Mouse (Mus musculus): ENCODE data around the gene Otop3.

Gene Otop3

GRCm38 (mm10) chr11:115334531-115334930, at the start of gene Otop3:
Otop3 (plus strand) TSS chr11:115334731.
- no peak for DNase-seq (ENCODE audit: low read depth, low spot score)

- DNase-seq (ENCODE audit: low read depth, low spot score) = no peak
These were observed 49.2 kb upstream of the Otop3 start for GRCm38 (mm10) chr11:115285282-115285681.

- peak; percentile 21 for DNase-seq (ENCODE audit: low read depth, low spot score)
These were observed 48.1 kb upstream of the Otop3 start for GRCm38 (mm10) chr11:115286201-115286993.

GRCm38 (mm10) chr11:115287386-115287785, 47.1 kb upstream of the Otop3 start:
- DNase-seq (ENCODE audit: low read depth, low spot score) = peak; percentile 56

- no peak for DNase-seq (ENCODE audit: low read depth, low spot score)
These were observed 46.2 kb upstream of the Otop3 start for GRCm38 (mm10) chr11:115288305-115288704.

- no peak for DNase-seq (ENCODE audit: low read depth, low spot score)
These were observed 44.6 kb upstream of the Otop3 start for GRCm38 (mm10) chr11:115289885-115290284.

GRCm38 (mm10) chr11:115290314-115290713, 44.2 kb upstream of the Otop3 start:
- DNase-seq (ENCODE audit: low read depth, low spot score) = no peak

GRCm38 (mm10) chr11:115290919-115291318, 43.6 kb upstream of the Otop3 start:
- no peak for DNase-seq (ENCODE audit: low read depth, low spot score)

- DNase-seq (ENCODE audit: low read depth, low spot score) = no peak
These were observed 43.0 kb upstream of the Otop3 start for GRCm38 (mm10) chr11:115291503-115291902.

- no peak for DNase-seq (ENCODE audit: low read depth, low spot score)
These were observed 41.7 kb upstream of the Otop3 start for GRCm38 (mm10) chr11:115292631-115293375.

GRCm38 (mm10) chr11:115295939-115296338, 38.6 kb upstream of the Otop3 start:
- no peak for DNase-seq (ENCODE audit: low read depth, low spot score)

- peak; percentile 16 for DNase-seq (ENCODE audit: low read depth, low spot score)
These were observed 37.9 kb upstream of the Otop3 start for GRCm38 (mm10) chr11:115296471-115297210.

- DNase-seq (ENCODE audit: low read depth, low spot score) = peak; percentile 51
These were observed 37.2 kb upstream of the Otop3 start, which contains the start of gene Fads6 for GRCm38 (mm10) chr11:115297214-115297826. Fads6 (minus strand) TSS chr11:115297663.

- no peak for DNase-seq (ENCODE audit: low read depth, low spot score)
These were observed 36.4 kb upstream of the Otop3 start for GRCm38 (mm10) chr11:115298160-115298559.

GRCm38 (mm10) chr11:115300745-115301144, 33.8 kb upstream of the Otop3 start:
- no peak for DNase-seq (ENCODE audit: low read depth, low spot score)

- no peak for DNase-seq (ENCODE audit: low read depth, low spot score)
These were observed 33.2 kb upstream of the Otop3 start for GRCm38 (mm10) chr11:115301351-115301750.

GRCm38 (mm10) chr11:115303167-115303566, 31.4 kb upstream of the Otop3 start:
- DNase-seq (ENCODE audit: low read depth, low spot score) = no peak

GRCm38 (mm10) chr11:115306863-115307262, 27.7 kb upstream of the Otop3 start, which contains the start of gene Otop2:
Otop2 (plus strand) TSS chr11:115307163.
- no peak for DNase-seq (ENCODE audit: low read depth, low spot score)

GRCm38 (mm10) chr11:115308781-115309180, 25.8 kb upstream of the Otop3 start:
- DNase-seq (ENCODE audit: low read depth, low spot score) = no peak

- no peak for DNase-seq (ENCODE audit: low read depth, low spot score)
These were observed 20.3 kb upstream of the Otop3 start for GRCm38 (mm10) chr11:115314249-115314648.

- DNase-seq (ENCODE audit: low read depth, low spot score) = no peak
These were observed 17.3 kb upstream of the Otop3 start for GRCm38 (mm10) chr11:115317204-115317603.
